Mouse (Mus musculus): ENCODE data around the gene Bmt2. TPM values are rescaled to one million over a fixed set of nuclear protein-coding genes. Genes with fewer than 3 reads are reported as not detected.

The Bmt2 gene
- polyA plus RNA-seq, 1 experiment from 2014 or later: 29.1 TPM

DNA sequence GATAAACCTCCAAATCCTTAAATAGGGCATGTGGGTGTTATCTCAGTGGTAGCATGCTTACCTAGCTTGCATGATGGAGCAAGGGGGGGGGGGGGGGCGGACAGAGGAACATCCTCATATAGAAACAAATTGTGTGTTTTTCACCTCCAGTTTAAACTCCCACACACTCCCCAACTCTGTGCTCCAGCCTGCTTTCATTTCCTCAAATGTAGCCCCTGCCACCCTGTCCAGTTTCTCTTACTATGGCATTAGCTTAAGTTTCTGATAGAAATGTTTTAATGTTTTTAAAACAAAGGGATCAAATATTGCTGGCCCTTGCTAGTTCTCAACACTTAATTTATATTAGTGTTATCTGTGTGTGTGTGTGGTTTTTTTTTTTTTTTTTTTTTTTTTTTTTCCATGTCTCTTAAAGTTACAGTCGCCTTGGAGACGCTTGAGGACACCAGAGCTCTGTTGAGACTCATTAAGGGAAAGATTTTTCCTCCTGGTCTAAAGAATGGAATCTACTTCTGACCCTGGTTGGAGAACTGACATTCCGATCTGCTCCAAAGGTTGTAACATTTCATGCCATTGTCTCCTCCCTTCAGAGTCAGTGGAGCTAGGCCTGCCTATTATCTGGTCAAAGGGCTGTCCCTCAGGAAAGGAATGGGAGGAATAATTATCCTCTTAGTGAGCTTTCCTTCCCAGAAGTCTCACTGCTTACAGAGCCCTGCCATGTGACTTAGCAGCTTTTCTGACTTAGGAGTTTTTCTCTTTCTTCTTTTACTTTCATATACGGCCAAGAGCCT lies 68.2 kb downstream of the Bmt2 start:
- no peaks in the 10 kb centered on the region for H3K36me3 ChIP-seq (ENCODE audit: control insufficient read depth, insufficient read depth, low read length)
- 0 out of 2 replicates have a peak, but pooled peaks cover 2% of the 10 kb centered on the region for H3K4me1 ChIP-seq (replicated peaks; ENCODE audit: control insufficient read depth, insufficient read depth, low read length)
- H3K27me3 ChIP-seq (ENCODE audit: control insufficient read depth, insufficient read depth, low read length): no peaks in the 10 kb centered on the region
- WGBS: 52% methylated on average over 5 of the region's 5 CpGs
- H3K9ac ChIP-seq (ENCODE audit: low read length): no peak overlapping the region
- no peak overlapping the region for H3K27ac ChIP-seq (ENCODE audit: low read depth, low read length)
- no peak for ATAC-seq (replicated peaks; ENCODE audit: low FRiP score)
- no peak for DNase-seq (ENCODE audit: low spot score)
- no peaks in the 10 kb centered on the region for H3K9me3 ChIP-seq (ENCODE audit: control insufficient read depth, low read length)
- no peak overlapping the region for H3K4me3 ChIP-seq (ENCODE audit: low read depth, low read length)
- no peak overlapping the region for H3K4me2 ChIP-seq (ENCODE audit: low read depth, low read length, severe bottlenecking)

DNA sequence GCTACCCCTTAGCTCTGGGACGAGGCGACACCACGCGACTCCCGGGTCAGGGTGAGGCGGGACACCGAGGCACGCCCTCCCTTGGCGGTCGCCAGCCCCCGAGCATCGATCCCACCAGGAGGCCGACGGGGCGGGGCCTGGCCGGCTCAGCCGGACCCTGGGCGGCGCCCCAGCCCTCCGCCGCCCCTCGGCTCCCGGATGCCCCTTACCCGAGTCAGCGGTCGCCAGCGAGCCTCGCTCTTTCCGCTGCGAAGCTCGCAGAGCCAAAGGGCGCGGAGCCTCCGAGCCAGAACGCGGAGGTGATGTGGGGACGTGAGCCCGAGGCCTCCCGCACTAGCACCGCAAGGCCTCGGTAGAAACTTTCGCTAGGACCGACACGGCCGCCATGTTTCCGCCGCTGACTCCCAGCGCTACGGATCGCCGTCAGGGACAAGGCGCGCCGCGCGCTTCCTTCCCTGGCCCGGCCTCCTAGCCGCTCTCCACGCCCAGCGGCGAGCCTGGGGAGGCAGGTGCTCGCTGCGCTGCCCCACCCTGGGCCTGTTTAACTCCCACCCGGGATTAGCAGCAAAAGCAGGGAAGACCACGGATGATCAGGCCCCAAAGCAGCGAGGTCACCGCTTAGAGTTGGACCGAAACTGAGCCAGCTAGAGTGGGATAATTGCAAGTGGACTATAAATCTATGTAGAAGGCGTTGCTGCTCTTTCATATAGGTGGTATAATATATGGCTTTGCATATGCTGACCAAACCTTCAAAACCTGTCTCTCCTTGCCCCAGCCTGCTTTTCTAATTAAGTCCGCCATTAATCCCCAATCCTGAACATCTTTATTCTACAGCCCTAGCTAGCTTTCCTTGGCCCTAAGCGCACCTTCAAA lies 69.9 kb downstream of the Bmt2 start, which contains the start of gene Tmem168:
TSS of gene Tmem168 (minus strand) at position 480 of the 873 bp plus-strand sequence.
- DNase-seq (ENCODE audit: low spot score) (peak; percentile 94), ATAC-seq (replicated peaks; ENCODE audit: low FRiP score) (peak; percentile 98)
- Histone ChIP-seq H3K27me3 (ENCODE audit: control insufficient read depth, insufficient read depth, low read length) (no peaks in the 10 kb centered on the region), H3K4me1 (replicated peaks; ENCODE audit: control insufficient read depth, insufficient read depth, low read length) (0 out of 2 replicates have a peak, but pooled peaks cover 2% of the 10 kb centered on the region), H3K36me3 (ENCODE audit: control insufficient read depth, insufficient read depth, low read length) (no peaks in the 10 kb centered on the region), H3K27ac (ENCODE audit: low read depth, low read length) (peak within 1 kb of the TSS; percentile 87), H3K9me3 (ENCODE audit: control insufficient read depth, low read length) (no peaks in the 10 kb centered on the region), H3K9ac (ENCODE audit: low read length) (peak within 1 kb of the TSS; percentile 92), H3K4me3 (ENCODE audit: low read depth, low read length) (peak within 1 kb of the TSS; percentile 72), H3K4me2 (ENCODE audit: low read depth, low read length, severe bottlenecking) (peak within 1 kb of the TSS; percentile 68)
- 3% methylated on average over 57 of the region's 71 CpGs for WGBS

DNA sequence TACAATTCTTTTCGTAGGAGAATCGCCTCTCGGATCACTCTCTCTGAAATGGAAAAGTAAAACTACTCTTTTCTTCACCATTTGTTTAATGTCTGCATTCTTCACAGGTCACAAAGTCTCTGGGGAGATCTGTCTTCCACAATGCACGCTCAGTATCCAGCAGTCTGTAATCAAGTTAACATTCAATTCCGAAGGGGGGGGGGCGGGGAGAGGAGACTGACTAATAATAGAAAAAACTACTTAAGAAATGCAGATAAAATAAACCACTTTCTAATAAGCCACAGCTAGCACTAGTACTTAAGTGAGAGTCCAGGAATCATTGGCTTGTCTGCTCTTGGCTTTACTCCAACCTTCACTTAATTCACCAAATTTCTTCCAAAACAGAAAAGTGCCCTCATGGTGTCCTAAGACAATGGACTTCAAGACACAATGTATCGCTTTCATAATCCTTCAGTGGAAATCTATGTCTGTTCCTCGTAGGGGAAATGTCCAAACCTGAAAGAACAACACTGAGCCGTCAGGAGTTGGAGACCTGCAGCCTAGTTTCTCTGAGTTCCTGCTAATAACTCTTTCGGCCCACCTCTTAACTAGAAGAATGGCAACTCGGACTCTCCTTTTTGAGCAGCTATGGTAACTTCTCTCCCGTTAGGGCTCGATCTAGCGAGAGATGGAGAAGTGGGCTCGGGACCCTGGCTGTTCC lies 70.7 kb downstream of the Bmt2 start:
- WGBS: 19% methylated on average over 15 of the region's 15 CpGs
- Histone ChIP-seq H3K36me3 (ENCODE audit: control insufficient read depth, insufficient read depth, low read length) (no peaks in the 10 kb centered on the region; the same call in 1 of the 2 replicates), H3K9ac (ENCODE audit: low read length) (peak overlapping the region; percentile 92), H3K4me2 (ENCODE audit: low read depth, low read length, severe bottlenecking) (peak overlapping the region; percentile 68), H3K4me1 (replicated peaks; ENCODE audit: control insufficient read depth, insufficient read depth, low read length) (0 out of 2 replicates have a peak, but pooled peaks cover 2% of the 10 kb centered on the region), H3K27ac (ENCODE audit: low read depth, low read length) (peak overlapping the region; percentile 87), H3K4me3 (ENCODE audit: low read depth, low read length) (peak overlapping the region; percentile 72), H3K27me3 (ENCODE audit: control insufficient read depth, insufficient read depth, low read length) (no peaks in the 10 kb centered on the region), H3K9me3 (ENCODE audit: control insufficient read depth, low read length) (no peaks in the 10 kb centered on the region)
- DNase-seq (ENCODE audit: low spot score) (no peak), ATAC-seq (replicated peaks; ENCODE audit: low FRiP score) (no peak; the same call in 1 of the 2 replicates)

DNA sequence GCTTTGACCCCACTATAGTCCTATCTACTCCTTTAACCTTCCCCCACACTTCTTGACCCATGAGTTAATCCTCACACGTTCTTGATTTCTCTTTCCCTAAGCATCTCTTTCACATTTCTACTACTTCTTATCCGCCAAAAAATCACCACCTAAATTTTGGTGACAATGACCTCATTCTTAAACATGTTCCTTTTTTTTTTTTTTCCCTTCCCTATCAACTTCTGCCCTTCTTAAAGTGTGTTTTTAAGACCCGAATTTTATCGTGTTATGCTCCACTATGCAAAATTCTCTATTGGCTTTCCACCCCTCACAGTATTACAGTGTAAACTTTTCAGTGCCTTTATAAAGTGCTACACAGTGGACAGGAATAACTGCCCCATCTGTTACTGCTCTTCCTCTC lies 71.4 kb downstream of the Bmt2 start:
- ATAC-seq (replicated peaks; ENCODE audit: low FRiP score) (no peak), DNase-seq (ENCODE audit: low spot score) (no peak)
- H3K4me3 ChIP-seq (ENCODE audit: low read depth, low read length): 0 out of 2 replicates have a peak overlapping the region, but pooled peaks have one; percentile 72
- whole genome bisulfite sequencing: 76% methylated on average over 4 of the region's 4 CpGs
- H3K4me1 ChIP-seq (replicated peaks; ENCODE audit: control insufficient read depth, insufficient read depth, low read length): 0 out of 2 replicates have a peak, but pooled peaks cover 2% of the 10 kb centered on the region
- no peak overlapping the region for H3K4me2 ChIP-seq (ENCODE audit: low read depth, low read length, severe bottlenecking)
- H3K9me3 ChIP-seq (ENCODE audit: control insufficient read depth, low read length): no peaks in the 10 kb centered on the region
- no peaks in the 10 kb centered on the region for H3K27me3 ChIP-seq (ENCODE audit: control insufficient read depth, insufficient read depth, low read length)
- no peaks in the 10 kb centered on the region; the same call in 1 of the 2 replicates for H3K36me3 ChIP-seq (ENCODE audit: control insufficient read depth, insufficient read depth, low read length)
- H3K27ac ChIP-seq (ENCODE audit: low read depth, low read length): no peak overlapping the region
- no peak overlapping the region; the same call in 1 of the 2 replicates for H3K9ac ChIP-seq (ENCODE audit: low read length)

DNA sequence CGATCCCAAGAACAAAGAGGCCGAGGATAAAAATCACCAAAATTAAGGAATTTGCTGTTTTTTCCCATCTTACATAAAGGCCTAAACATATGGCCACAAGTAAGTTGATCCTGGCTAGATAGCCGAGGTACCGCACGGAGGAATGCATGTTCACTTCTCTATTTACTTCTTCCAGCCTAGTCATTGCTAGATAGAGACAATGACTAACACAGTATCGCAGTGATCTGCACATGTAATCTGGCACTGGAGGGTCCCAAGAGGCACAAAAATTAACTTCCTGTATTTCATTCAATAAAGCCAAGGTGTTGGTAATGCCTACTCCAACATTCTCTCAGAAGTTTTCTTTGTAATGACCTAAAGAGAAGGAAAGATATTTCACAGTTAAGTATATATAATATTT lies 74.6 kb downstream of the Bmt2 start:
- Histone ChIP-seq H3K27me3 (ENCODE audit: control insufficient read depth, insufficient read depth, low read length) (no peaks in the 10 kb centered on the region), H3K9me3 (ENCODE audit: control insufficient read depth, low read length) (no peaks in the 10 kb centered on the region), H3K36me3 (ENCODE audit: control insufficient read depth, insufficient read depth, low read length) (no peaks in the 10 kb centered on the region; the same call in 1 of the 2 replicates), H3K27ac (ENCODE audit: low read depth, low read length) (no peak overlapping the region), H3K4me3 (ENCODE audit: low read depth, low read length) (no peak overlapping the region), H3K4me2 (ENCODE audit: low read depth, low read length, severe bottlenecking) (no peak overlapping the region), H3K4me1 (replicated peaks; ENCODE audit: control insufficient read depth, insufficient read depth, low read length) (0 out of 2 replicates have a peak, but pooled peaks cover 2% of the 10 kb centered on the region), H3K9ac (ENCODE audit: low read length) (no peak overlapping the region)
- DNase-seq (ENCODE audit: low spot score): no peak
- 96% methylated on average over 6 of the region's 6 CpGs for WGBS
- no peak for ATAC-seq (replicated peaks; ENCODE audit: low FRiP score)

DNA sequence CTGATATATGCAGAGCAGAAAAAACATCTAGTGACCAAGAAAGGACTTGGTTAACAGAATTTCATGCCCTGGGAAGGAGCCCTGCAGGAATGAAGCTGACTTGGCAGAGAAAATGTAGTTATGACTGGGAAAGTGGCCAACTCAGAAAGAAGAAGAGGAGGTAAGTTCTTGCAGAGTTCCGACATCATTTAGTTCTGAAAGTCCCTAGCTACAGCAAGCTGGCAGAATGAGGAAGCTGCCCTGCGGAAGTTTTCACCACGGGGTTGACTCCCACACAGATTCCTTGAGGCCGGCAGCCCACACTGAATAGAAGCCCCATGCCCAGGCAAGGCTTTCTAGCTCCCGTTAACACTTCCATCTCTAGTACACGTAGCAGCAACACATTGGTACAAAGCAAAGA lies 76.2 kb downstream of the Bmt2 start:
- Histone ChIP-seq H3K27ac (ENCODE audit: low read depth, low read length) (no peak overlapping the region), H3K36me3 (ENCODE audit: control insufficient read depth, insufficient read depth, low read length) (no peaks in the 10 kb centered on the region; the same call in 1 of the 2 replicates), H3K4me1 (replicated peaks; ENCODE audit: control insufficient read depth, insufficient read depth, low read length) (no peaks in the 10 kb centered on the region), H3K27me3 (ENCODE audit: control insufficient read depth, insufficient read depth, low read length) (no peaks in the 10 kb centered on the region), H3K4me2 (ENCODE audit: low read depth, low read length, severe bottlenecking) (no peak overlapping the region), H3K4me3 (ENCODE audit: low read depth, low read length) (no peak overlapping the region), H3K9me3 (ENCODE audit: control insufficient read depth, low read length) (no peaks in the 10 kb centered on the region), H3K9ac (ENCODE audit: low read length) (no peak overlapping the region)
- DNase-seq (ENCODE audit: low spot score): no peak
- WGBS: 88% methylated on average over 6 of the region's 6 CpGs
- no peak for ATAC-seq (replicated peaks; ENCODE audit: low FRiP score)

DNA sequence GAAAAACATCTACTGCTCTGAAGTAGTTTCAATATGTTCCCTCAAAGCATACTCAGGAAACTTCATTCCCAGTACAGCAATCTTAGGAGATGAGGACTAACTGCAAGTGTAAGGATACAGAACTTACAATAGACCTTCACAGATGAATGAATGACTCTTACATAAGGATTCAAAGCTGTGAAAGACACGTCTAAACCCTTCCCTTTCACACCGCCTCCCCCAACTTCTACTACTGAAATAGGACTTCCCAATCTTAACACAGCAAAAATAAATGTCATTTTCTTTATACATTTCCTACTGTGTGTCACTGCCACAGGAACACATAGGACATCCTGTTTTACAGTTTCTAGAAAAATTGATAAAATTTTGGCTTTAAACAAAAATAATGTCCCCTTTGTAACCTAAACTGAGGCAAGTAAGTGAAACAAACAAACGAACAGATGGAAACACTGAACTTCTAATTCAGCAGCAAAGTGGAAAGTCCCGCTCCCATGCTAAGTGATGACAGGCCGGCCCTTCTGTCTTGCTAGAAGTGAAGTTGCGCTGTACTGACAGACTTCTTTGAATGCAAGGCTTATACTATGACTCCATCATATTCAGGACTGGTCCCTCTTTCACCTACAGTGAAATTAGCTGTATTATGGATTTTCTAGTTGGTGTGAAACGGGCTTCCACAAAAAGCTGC lies 79.4 kb downstream of the Bmt2 start:
- no peaks in the 10 kb centered on the region for H3K4me1 ChIP-seq (replicated peaks; ENCODE audit: control insufficient read depth, insufficient read depth, low read length)
- 80% methylated on average over 7 of the region's 7 CpGs for WGBS
- H3K4me2 ChIP-seq (ENCODE audit: low read depth, low read length, severe bottlenecking): no peak overlapping the region
- DNase-seq (ENCODE audit: low spot score) (no peak), ATAC-seq (replicated peaks; ENCODE audit: low FRiP score) (no peak)
- H3K9ac ChIP-seq (ENCODE audit: low read length): no peak overlapping the region
- H3K27me3 ChIP-seq (ENCODE audit: control insufficient read depth, insufficient read depth, low read length): no peaks in the 10 kb centered on the region
- no peak overlapping the region for H3K27ac ChIP-seq (ENCODE audit: low read depth, low read length)
- H3K4me3 ChIP-seq (ENCODE audit: low read depth, low read length): no peak overlapping the region
- H3K36me3 ChIP-seq (ENCODE audit: control insufficient read depth, insufficient read depth, low read length): no peaks in the 10 kb centered on the region; the same call in 1 of the 2 replicates
- H3K9me3 ChIP-seq (ENCODE audit: control insufficient read depth, low read length): no peaks in the 10 kb centered on the region

Measured in forebrain, embryonic 11.5 days (tissue).